In the genomic region with DNA sequence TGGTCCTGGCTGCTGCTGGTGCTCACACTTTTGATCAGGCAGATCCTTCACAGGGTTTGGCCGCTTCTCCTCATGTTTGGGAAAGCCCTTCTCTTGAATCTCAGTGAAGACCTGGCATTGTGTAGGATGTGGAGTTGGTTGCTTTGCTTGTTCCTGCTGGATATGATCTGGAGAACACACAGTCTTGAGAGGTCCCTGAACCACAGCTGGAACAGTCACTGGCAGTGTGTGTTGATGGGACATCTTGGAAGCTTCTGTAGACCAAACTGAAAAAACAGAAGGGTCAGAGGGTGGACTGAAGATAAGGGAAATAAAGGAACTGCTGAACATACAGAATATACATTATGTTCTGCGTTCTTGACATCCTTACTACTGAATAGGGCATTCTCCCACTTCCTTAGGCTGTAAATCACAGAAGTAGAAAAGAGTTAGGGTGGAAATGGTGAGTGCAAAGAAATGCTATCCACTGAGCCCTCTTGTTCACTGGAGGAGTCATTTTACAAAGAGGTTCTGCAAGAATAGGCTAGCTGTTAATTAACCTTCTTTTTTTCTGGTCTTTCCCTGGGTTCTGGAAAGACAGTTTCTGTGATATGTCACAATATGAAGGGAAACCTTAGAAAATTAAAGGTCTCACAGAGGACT, we compare ENCODE assay signal across 27 mouse cellular contexts. TPM values are rescaled to one million over a fixed set of nuclear protein-coding genes. Genes with fewer than 3 reads are reported as not detected.
DNase-seq lines count a peak whose midpoint lies in the region; ATAC-seq and TF ChIP-seq lines count a peak whose summit lies in the region.
"Had no signal": no experiment of that assay in that cellular context is flagged by ENCODE, and none has a peak within 500 bp of the region (broad histone marks: within the 10 kb centered on the region; RNA-seq: fewer than 3 reads in every experiment).

No protein-coding gene starts in this region.

- H3K4me2 ChIP-seq in kidney, embryonic 14.5 days (replicated peaks; ENCODE audit: low read depth, low read length): no peak overlapping the region
- H3K4me2 ChIP-seq in kidney, embryonic 16.5 days (replicated peaks; ENCODE audit: low read depth, low read length): no peak overlapping the region
- no peak overlapping the region for H3K4me2 ChIP-seq in lung, postnatal 0 days (replicated peaks; ENCODE audit: low read depth, low read length)
- H3K4me2 ChIP-seq: embryonic facial prominence, embryonic 12.5 days; forebrain, embryonic 13.5 days; forebrain, embryonic 15.5 days had no signal

- DNase-seq in kidney, postnatal 36 days: no peak
- no peak for DNase-seq in kidney, postnatal 10 days
- no peak for DNase-seq in lung, postnatal 0 days (ENCODE audit: low spot score)
- no peak for DNase-seq in lung, adult 18-20 months
- DNase-seq: adrenal gland, adult 8-10 months; adrenal gland, postnatal 14 days; adrenal gland, postnatal 36 days; B cell, adult 2 months; cerebellum, adult 11-12 months; cerebellum, adult 2 months; cerebellum, adult 9-10 months; cerebellum, postnatal 10 days; cerebellum, postnatal 25 days had no signal

- no peak for TF ChIP-seq CTCF in lung, postnatal 0 days (IDR thresholded peaks at IDR 0.05)

- H3K9me3 ChIP-seq in kidney, embryonic 14.5 days (ENCODE audit: control insufficient read depth, low read length): no peaks in the 10 kb centered on the region
- no peaks in the 10 kb centered on the region for H3K9me3 ChIP-seq in kidney, embryonic 16.5 days (ENCODE audit: low read length)
- H3K9me3 ChIP-seq in lung, postnatal 0 days (ENCODE audit: low read length): no peaks in the 10 kb centered on the region
- H3K9me3 ChIP-seq: embryonic facial prominence, embryonic 10.5 days; embryonic facial prominence, embryonic 12.5 days; forebrain, embryonic 13.5 days; forebrain, embryonic 15.5 days; G1E had no signal

- no peak overlapping the region for H3K9ac ChIP-seq in kidney, embryonic 14.5 days (ENCODE audit: low read depth, low read length)
- no peak overlapping the region for H3K9ac ChIP-seq in kidney, embryonic 16.5 days (replicated peaks; ENCODE audit: low read length)
- no peak overlapping the region for H3K9ac ChIP-seq in lung, postnatal 0 days (replicated peaks; ENCODE audit: low read depth)
- H3K9ac ChIP-seq: embryonic facial prominence, embryonic 12.5 days; forebrain, embryonic 13.5 days; forebrain, embryonic 15.5 days had no signal

- peak; percentile 82; the same call in 1 of the 2 replicates for ATAC-seq in kidney, embryonic 14.5 days (ENCODE audit: low FRiP score, low TSS enrichment)
- ATAC-seq in kidney, embryonic 16.5 days (ENCODE audit: low FRiP score, low TSS enrichment): peak; percentile 65
- no peak for ATAC-seq in lung, postnatal 0 days
- ATAC-seq: activated CD4-positive, CD25-positive, alpha-beta regulatory T cell, adult 4 months; CD4-positive, CD25-positive, alpha-beta regulatory T cell, adult 4 months; forebrain, embryonic 13.5 days; forebrain, embryonic 15.5 days had no signal

- no peak overlapping the region for H3K27ac ChIP-seq in kidney, embryonic 14.5 days (ENCODE audit: low read depth, low read length)
- H3K27ac ChIP-seq in kidney, embryonic 16.5 days (ENCODE audit: low read length): no peak overlapping the region; the same call in 1 of the 2 replicates
- H3K27ac ChIP-seq in lung, postnatal 0 days (ENCODE audit: low read length): peak overlapping the region; percentile 44; the same call in 1 of the 2 replicates
- H3K27ac ChIP-seq: embryonic facial prominence, embryonic 10.5 days; embryonic facial prominence, embryonic 12.5 days; forebrain, embryonic 13.5 days; forebrain, embryonic 15.5 days had no signal

- H3K4me3 ChIP-seq in kidney, embryonic 14.5 days (ENCODE audit: low read length): no peak overlapping the region
- H3K4me3 ChIP-seq in kidney, embryonic 16.5 days (ENCODE audit: low read length): no peak overlapping the region
- no peak overlapping the region for H3K4me3 ChIP-seq in lung, postnatal 0 days (ENCODE audit: low read depth, low read length)
- H3K4me3 ChIP-seq: embryonic facial prominence, embryonic 10.5 days; embryonic facial prominence, embryonic 12.5 days; forebrain, embryonic 13.5 days; forebrain, embryonic 15.5 days had no signal

- no peaks in the 10 kb centered on the region for H3K36me3 ChIP-seq in kidney, embryonic 14.5 days (ENCODE audit: control insufficient read depth, insufficient read depth, low read length)
- H3K36me3 ChIP-seq in kidney, embryonic 16.5 days (ENCODE audit: insufficient read depth, low read length): no peaks in the 10 kb centered on the region
- no peaks in the 10 kb centered on the region for H3K36me3 ChIP-seq in lung, postnatal 0 days (ENCODE audit: insufficient read depth, low read length)
- H3K36me3 ChIP-seq: embryonic facial prominence, embryonic 10.5 days; embryonic facial prominence, embryonic 12.5 days; forebrain, embryonic 15.5 days; G1E had no signal

- peaks cover 17% of the 10 kb centered on the region for H3K4me1 ChIP-seq in kidney, embryonic 14.5 days (ENCODE audit: control insufficient read depth, insufficient read depth, low read length)
- peaks cover 14% of the 10 kb centered on the region for H3K4me1 ChIP-seq in kidney, embryonic 16.5 days (ENCODE audit: insufficient read depth, low read length)
- no peaks in the 10 kb centered on the region for H3K4me1 ChIP-seq in lung, postnatal 0 days (ENCODE audit: insufficient read depth, low read depth, low read length)
- H3K4me1 ChIP-seq: embryonic facial prominence, embryonic 12.5 days; forebrain, embryonic 13.5 days; forebrain, embryonic 15.5 days had no signal

- WGBS in kidney, embryonic 14.5 days: 28% methylated on average over 2 of the region's 2 CpGs
- WGBS in kidney, embryonic 16.5 days: 19% methylated on average over 2 of the region's 2 CpGs
- WGBS in lung, postnatal 0 days: 40% methylated on average over 2 of the region's 2 CpGs

- no peaks in the 10 kb centered on the region for H3K27me3 ChIP-seq in kidney, embryonic 14.5 days (ENCODE audit: control insufficient read depth, insufficient read depth, low read length)
- no peaks in the 10 kb centered on the region for H3K27me3 ChIP-seq in kidney, embryonic 16.5 days (ENCODE audit: insufficient read depth, low read length)
- H3K27me3 ChIP-seq in lung, postnatal 0 days (replicated peaks; ENCODE audit: insufficient read depth, low read length): no peaks in the 10 kb centered on the region
- H3K27me3 ChIP-seq: CH12.LX; embryonic facial prominence, embryonic 12.5 days; forebrain, embryonic 13.5 days; forebrain, embryonic 15.5 days had no signal

- no peak for TF ChIP-seq EP300 in lung, postnatal 0 days (IDR thresholded peaks at IDR 0.05)

RNA-seq across cellular contexts. Expression of gene Ivl, which starts 0.9 kb away (rescaled TPM):
- polyA plus RNA-seq in kidney, embryonic 14.5 days (2014; fragmentation: Nextera tagmentation; extraction: Ambion mirVana): 0.74 and 0.81 TPM in 2 replicates
- polyA plus RNA-seq in kidney, embryonic 16.5 days (2015; fragmentation: Nextera tagmentation; extraction: Ambion mirVana): 0.64 and 1.4 TPM in 2 replicates
- polyA plus RNA-seq in lung, postnatal 0 days (2015; fragmentation: Nextera tagmentation; extraction: Ambion mirVana): 2.2 and 3.4 TPM in 2 replicates
- polyA plus RNA-seq: activated CD4-positive, CD25-positive, alpha-beta regulatory T cell, adult 4 months; CD4-positive, CD25-positive, alpha-beta regulatory T cell, adult 4 months; cerebellum, adult 2 months; cortical plate, adult 2 months; embryonic facial prominence, embryonic 10.5 days; embryonic facial prominence, embryonic 12.5 days; forebrain, embryonic 11.5 days; forebrain, embryonic 13.5 days; forebrain, embryonic 15.5 days; G1E; Patski had no signal

RNA-seq across cellular contexts. Expression of gene Smcp, which starts 16.2 kb away (rescaled TPM):
- polyA plus RNA-seq in kidney, embryonic 14.5 days (2014; fragmentation: Nextera tagmentation; extraction: Ambion mirVana): not detected in 2 replicates
- not detected in 2 replicates for polyA plus RNA-seq in kidney, embryonic 16.5 days (2015; fragmentation: Nextera tagmentation; extraction: Ambion mirVana)
- polyA plus RNA-seq in lung, postnatal 0 days (2015; fragmentation: Nextera tagmentation; extraction: Ambion mirVana): not detected in 2 replicates
- polyA plus RNA-seq: activated CD4-positive, CD25-positive, alpha-beta regulatory T cell, adult 4 months; CD4-positive, CD25-positive, alpha-beta regulatory T cell, adult 4 months; cerebellum, adult 2 months; cortical plate, adult 2 months; embryonic facial prominence, embryonic 10.5 days; embryonic facial prominence, embryonic 12.5 days; embryonic facial prominence, embryonic 14.5 days; forebrain, embryonic 11.5 days; forebrain, embryonic 13.5 days; forebrain, embryonic 15.5 days; G1E; Patski had no signal

RNA-seq across cellular contexts. Expression of gene 2210017I01Rik, which starts 34.7 kb away (rescaled TPM):
- polyA plus RNA-seq in kidney, embryonic 14.5 days (2014; fragmentation: Nextera tagmentation; extraction: Ambion mirVana): not detected in 2 replicates
- polyA plus RNA-seq in kidney, embryonic 16.5 days (2015; fragmentation: Nextera tagmentation; extraction: Ambion mirVana): not detected in 2 replicates
- not detected in 2 replicates for polyA plus RNA-seq in lung, postnatal 0 days (2015; fragmentation: Nextera tagmentation; extraction: Ambion mirVana)
- polyA plus RNA-seq: activated CD4-positive, CD25-positive, alpha-beta regulatory T cell, adult 4 months; CD4-positive, CD25-positive, alpha-beta regulatory T cell, adult 4 months; cerebellum, adult 2 months; cortical plate, adult 2 months; embryonic facial prominence, embryonic 10.5 days; embryonic facial prominence, embryonic 12.5 days; embryonic facial prominence, embryonic 14.5 days; forebrain, embryonic 11.5 days; forebrain, embryonic 13.5 days; forebrain, embryonic 15.5 days; G1E; Patski had no signal

RNA-seq across cellular contexts. Expression of gene 2310046K23Rik, which starts 38.3 kb away (rescaled TPM):
- not detected in 2 replicates for polyA plus RNA-seq in kidney, embryonic 14.5 days (2014; fragmentation: Nextera tagmentation; extraction: Ambion mirVana)
- polyA plus RNA-seq in kidney, embryonic 16.5 days (2015; fragmentation: Nextera tagmentation; extraction: Ambion mirVana): not detected in 2 replicates
- not detected in 2 replicates for polyA plus RNA-seq in lung, postnatal 0 days (2015; fragmentation: Nextera tagmentation; extraction: Ambion mirVana)
- polyA plus RNA-seq: activated CD4-positive, CD25-positive, alpha-beta regulatory T cell, adult 4 months; CD4-positive, CD25-positive, alpha-beta regulatory T cell, adult 4 months; cerebellum, adult 2 months; cortical plate, adult 2 months; embryonic facial prominence, embryonic 10.5 days; embryonic facial prominence, embryonic 12.5 days; forebrain, embryonic 11.5 days; forebrain, embryonic 13.5 days; forebrain, embryonic 15.5 days; G1E; Patski had no signal

RNA-seq across cellular contexts. Expression of gene Lce6a, which starts 48.8 kb away (rescaled TPM):
- not detected in 2 replicates for polyA plus RNA-seq in kidney, embryonic 14.5 days (2014; fragmentation: Nextera tagmentation; extraction: Ambion mirVana)
- not detected in 2 replicates for polyA plus RNA-seq in kidney, embryonic 16.5 days (2015; fragmentation: Nextera tagmentation; extraction: Ambion mirVana)
- not detected in 2 replicates for polyA plus RNA-seq in lung, postnatal 0 days (2015; fragmentation: Nextera tagmentation; extraction: Ambion mirVana)
- polyA plus RNA-seq: activated CD4-positive, CD25-positive, alpha-beta regulatory T cell, adult 4 months; CD4-positive, CD25-positive, alpha-beta regulatory T cell, adult 4 months; cerebellum, adult 2 months; cortical plate, adult 2 months; embryonic facial prominence, embryonic 10.5 days; embryonic facial prominence, embryonic 12.5 days; embryonic facial prominence, embryonic 14.5 days; forebrain, embryonic 11.5 days; forebrain, embryonic 13.5 days; forebrain, embryonic 15.5 days; G1E; Patski had no signal
